Mouse (Mus musculus): ENCODE measurements around the gene Gm10518.
A peak's percentile ranks its signal among the peaks of the same experiment; 100 is the strongest.
"Not testable (repeated sequence)": the region's sequence is repeated elsewhere in the genome, so short reads cannot be mapped to it uniquely, and the experiment has no call there.

Gm10518 gene

GRCm38 (mm10) chr1:179802610-179803512 lies at the start of gene Gm10518:
TSS of gene Gm10518 (plus strand) at chr1:179803376.
- DNase-seq: peak; percentile 47 to 59

GRCm38 (mm10) chr1:179756477-179756876 lies 46.7 kb upstream of the Gm10518 start:
- DNase-seq: no peak

DNA sequence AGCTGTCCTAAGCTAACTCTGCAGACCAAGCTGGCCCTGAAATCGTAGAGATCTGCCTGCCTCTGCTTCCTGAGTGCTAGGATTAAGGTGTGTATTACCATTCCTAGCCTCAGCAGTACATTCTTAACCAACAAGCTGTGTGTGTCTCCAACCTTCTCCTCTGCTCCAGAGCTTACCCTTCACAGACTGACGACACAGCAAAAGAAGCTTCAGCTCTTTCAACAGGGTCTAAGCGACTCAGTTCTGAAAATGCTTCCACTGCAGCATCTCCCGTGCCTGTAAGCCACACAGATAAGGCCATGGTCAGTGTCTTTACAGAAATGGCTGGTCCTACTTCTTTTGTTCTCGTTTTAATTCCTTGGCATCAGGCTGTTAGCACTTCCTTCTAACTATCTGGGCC lies 43.1 kb upstream of the Gm10518 start:
- DNase-seq: no peak

DNA sequence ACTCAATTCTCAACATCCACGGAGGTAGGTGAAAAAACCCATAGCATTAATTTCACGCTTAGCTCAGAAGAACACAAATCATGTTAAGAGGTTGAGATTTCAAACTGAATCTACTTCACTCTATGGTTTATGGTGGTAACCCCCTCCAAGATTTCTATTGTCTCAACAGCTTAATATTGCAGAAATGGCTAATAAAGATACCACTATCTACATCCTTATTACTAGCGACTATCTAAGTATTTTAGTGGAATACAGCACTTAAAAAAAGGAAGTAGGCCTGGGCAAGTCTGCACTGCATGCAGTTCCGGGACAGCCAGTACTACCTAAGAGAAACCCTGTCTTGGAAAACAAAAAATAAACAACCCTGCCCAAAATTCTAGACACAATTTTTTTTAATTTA lies 42.6 kb upstream of the Gm10518 start:
- no peak for DNase-seq

- DNase-seq: no peak
These were observed 26.3 kb upstream of the Gm10518 start for GRCm38 (mm10) chr1:179776831-179777230.

DNA sequence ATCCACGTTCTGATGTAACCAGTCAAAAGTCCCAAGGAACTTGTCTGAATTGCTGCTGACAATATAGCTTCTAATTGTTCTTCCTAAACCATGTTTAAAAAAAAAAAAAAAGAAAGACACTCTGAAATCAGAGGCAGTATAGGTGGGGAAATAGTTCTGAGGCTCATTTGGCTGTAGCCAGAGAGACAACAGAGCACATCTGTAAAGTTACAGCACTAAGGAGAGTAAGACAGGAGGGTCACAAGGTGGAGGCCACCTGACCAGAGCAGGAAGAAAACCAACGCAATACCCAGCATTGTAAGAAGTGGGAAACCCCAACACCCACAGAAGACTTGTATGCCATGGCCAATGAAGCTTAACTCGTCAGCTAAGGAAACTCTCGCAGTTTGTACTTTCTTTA lies 19.1 kb upstream of the Gm10518 start:
- DNase-seq: no peak

GRCm38 (mm10) chr1:179785502-179785901 lies 17.7 kb upstream of the Gm10518 start:
- DNase-seq: no peak

DNA sequence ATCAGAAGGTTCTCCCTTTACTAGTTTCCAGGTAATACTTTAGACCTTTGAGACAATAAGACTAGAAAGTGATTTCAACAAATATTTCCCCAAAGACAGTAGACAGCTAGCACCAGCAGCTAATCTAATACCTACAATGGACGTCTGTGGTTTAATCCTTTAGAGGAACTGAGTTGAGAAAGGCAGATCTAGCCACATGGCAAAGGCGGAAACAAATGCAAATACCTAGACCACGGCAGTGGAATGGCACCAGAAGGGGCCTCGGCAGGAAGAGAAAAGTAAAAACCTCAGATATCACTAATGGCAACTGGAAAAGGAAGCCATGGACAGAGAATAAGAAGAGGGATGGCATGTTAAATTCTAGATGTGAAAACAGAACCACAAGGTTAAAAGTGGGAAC lies 15.9 kb upstream of the Gm10518 start:
- DNase-seq: no peak

DNA sequence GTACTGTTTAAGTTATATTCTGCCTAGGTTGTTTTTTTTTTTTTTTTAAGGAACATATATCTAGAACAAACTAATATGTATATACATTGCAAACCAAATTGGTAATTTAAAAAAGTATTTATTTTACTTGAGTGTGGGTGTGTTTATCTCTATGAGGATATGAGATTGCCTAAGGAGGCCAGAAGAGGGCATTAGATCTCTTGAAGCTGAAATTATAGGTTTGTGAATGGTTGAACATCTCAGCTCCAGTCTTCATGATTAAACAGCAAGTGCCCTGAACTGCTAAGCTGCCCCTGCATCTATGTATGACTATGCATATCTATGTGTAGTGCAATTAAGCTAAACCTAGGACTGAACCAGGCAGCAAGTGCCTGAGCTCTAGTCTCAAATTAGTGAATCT lies 4.4 kb upstream of the Gm10518 start:
- no peak for DNase-seq

- peak; percentile 99 for DNase-seq
These were observed 450 bp downstream of the Gm10518 start, which contains the start of gene Ahctf1 for GRCm38 (mm10) chr1:179803513-179804139. TSS of gene Ahctf1 (minus strand) at chr1:179803680.

- DNase-seq: peak in 1 of 2 experiments; percentile 45
These were observed 1.1 kb downstream of the Gm10518 start for GRCm38 (mm10) chr1:179804140-179804881.

GRCm38 (mm10) chr1:179805751-179806150 lies 2.6 kb downstream of the Gm10518 start:
- peak; percentile 62 to 67 for DNase-seq

- no peak for DNase-seq
These were observed 4.3 kb downstream of the Gm10518 start for GRCm38 (mm10) chr1:179807468-179807867.

GRCm38 (mm10) chr1:179808300-179808699 lies 5.1 kb downstream of the Gm10518 start:
- no peak for DNase-seq

DNA sequence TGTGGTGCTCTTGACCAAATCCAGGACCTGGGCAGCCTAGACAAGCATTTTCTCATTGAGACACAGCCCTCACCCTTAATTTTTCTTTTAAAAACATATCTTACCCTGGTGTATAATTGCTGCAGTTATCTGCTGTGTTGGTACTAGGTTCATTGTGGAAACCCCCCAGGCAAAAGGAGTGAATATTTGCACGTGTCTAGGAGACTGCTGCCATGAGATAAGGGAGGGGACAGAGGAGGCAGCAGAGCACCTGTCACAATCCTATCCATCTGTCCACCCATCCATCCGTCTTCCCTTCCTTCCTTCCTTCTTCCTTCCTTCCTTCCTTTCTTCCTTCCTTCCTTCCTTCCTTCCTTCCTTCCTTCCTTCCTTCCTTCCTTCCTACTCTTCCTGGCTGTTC lies 10.2 kb downstream of the Gm10518 start:
- no peak for DNase-seq

GRCm38 (mm10) chr1:179814616-179815015 lies 11.4 kb downstream of the Gm10518 start:
- no peak for DNase-seq

- not testable (repeated sequence) for DNase-seq
These were observed 15.5 kb downstream of the Gm10518 start for GRCm38 (mm10) chr1:179818490-179819278.

DNA sequence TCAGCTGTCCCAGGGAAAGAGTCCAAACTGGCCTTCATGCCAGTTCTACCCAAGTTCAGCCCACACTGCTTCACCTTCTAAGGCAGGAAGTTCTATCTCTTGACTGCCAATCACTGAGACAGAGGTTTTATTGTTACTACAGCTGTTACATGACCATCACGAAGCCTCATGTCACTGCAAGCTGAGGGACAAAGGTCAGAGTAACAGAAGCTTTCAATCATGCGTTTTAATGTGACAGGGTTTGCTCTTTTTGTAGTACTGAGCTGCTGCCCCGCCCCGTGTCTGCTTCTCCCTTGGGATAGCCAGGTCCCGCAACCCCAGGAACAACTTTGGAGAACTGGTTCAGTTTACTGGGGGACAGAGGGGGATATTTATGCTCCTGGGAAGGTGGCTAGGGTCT lies 21.4 kb downstream of the Gm10518 start:
- DNase-seq: no peak

DNA sequence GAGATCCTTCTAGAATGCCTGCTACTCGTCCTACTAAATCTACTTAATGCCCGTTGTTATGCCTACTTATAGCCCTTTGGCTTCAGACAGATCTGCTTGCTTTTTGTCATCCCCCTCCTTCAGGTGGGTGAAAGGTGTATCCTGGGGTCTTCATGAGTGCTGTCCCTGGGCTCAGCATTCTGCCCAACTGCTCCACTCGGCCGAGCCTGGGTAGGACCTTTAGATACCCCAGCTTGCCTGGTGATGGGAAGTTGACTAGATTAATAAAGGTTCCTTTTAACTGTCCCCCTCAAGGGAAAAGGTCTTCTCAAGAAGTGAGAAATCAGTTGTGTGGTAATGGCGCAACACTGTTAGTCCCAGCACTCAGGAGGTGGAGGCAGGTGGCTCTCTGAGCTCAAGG lies 24.9 kb downstream of the Gm10518 start:
- no peak for DNase-seq

DNA sequence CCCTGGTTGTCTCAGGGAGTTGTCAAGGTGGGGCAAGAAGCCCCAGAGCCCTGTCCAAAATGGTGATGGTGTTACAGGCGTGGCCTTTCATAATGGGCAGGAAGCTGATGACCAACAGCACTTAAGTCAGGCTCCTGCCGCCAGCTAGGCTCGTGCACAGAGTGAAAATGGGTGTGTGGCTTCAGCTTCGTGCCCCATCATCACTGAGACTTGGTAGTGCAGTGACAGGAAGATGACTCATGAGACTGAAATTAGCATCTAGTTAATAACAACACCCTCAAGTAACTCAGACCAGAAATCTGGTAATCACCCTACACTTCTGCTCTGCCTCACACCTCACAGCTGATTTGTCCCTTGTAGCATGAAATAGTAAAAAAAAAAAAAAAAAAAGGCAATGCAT lies 25.7 kb downstream of the Gm10518 start:
- DNase-seq: no peak

DNA sequence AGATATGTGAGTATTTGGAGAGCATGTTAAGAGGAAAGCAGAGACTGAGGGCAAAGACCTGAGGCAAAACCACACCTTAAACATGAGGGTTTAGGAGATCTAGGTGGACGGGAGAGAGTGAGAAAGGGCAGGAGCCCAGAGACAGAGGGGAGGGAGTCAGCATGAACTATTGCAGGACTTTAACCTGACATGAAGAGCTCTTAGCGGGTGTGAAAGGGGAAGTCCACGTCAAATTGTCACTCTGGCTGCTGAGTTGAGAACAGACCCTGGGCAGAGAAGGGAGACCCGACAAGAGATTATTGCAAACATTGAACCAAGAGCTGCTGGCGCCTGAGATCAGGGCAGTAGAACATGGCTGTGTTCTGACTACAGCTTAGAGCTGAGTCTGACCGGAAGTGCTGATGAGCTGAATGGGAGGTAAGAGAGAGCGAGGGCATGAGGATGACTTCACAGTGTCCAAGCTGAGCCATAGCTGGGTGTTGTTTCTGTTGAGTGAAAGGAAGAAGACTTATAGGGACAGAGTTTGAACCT lies 29.6 kb downstream of the Gm10518 start:
- DNase-seq: no peak

GRCm38 (mm10) chr1:179833596-179833995 lies 30.4 kb downstream of the Gm10518 start:
- no peak for DNase-seq

Data from kidney, adult 8-10 months (tissue).